Mouse (Mus musculus): Measurements from ENCODE around the gene Gprc5c. TPM values are rescaled to one million over a fixed set of nuclear protein-coding genes. Genes with fewer than 3 reads are reported as not detected.

Gprc5c gene
- polyA plus RNA-seq, 1 experiment: 4.4 TPM

DNA sequence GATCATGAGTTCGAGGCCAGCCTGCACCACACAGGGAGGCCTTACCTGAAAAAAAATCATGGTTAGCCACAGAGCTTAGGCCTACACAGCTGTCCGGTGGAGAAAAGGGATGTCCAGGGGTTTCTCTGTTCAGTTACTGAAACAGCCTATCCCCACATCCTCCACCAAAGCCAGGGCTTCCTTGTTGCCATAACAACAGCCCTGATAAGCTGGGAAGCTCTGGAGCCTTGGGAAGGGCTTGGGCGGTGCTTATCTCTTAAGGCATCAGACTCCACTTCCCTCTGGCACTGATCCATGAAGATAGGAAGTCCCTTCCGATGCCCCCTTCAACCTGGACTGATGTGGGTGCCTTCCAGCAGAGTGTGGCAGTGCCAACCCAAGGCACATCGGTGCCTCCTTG lies 17.8 kb upstream of the Gprc5c start:
- 37% methylated on average over 5 of the region's 5 CpGs for WGBS
- no peaks in the 10 kb centered on the region for H3K36me3 ChIP-seq (ENCODE audit: control insufficient read depth, insufficient read depth, low read length)
- H3K27ac ChIP-seq (ENCODE audit: insufficient read depth, low read depth, low read length): no peak overlapping the region
- no peak for TF ChIP-seq POLR2A (IDR thresholded peaks at IDR 0.05; ENCODE audit: low read depth, low read length)
- 0 out of 2 replicates have a peak, but pooled peaks cover 2% of the 10 kb centered on the region for H3K4me1 ChIP-seq (ENCODE audit: control insufficient read depth, insufficient read depth, insufficient read length, low read length)
- H3K4me3 ChIP-seq (ENCODE audit: low read depth, low read length): no peak overlapping the region
- H3K27me3 ChIP-seq (ENCODE audit: control insufficient read depth, insufficient read depth, low read length): no peaks in the 10 kb centered on the region

DNA sequence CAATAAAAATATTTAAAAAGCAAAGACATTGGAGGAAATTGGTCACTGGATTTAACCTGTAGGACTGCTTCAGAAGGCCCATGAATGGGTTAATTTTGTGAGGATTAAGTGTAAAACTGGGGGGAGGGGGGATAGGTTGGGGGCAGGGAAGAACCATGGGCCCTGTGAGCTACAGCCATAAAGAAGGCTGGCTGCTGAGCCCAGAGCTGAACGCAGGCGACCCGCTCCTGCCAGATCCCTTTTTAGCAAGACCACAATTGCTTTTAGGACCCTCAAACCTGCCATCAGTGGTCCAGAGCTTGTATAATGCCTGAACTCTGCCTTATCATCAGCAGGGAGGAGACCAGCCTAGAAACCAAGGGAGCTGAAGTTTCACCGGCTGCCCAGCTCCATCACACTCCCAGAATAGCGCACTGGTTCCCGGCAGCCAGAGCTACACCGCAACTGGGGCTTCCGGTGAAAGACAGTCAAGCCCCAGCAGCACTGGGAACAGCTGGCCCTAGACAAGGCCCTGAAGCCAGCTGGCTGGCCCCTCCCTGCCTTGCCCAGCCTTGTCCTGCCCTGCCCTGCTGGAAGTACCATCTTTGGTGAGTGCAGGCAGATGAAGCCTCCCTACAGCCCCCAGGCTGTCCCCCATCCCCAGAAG lies 7.0 kb upstream of the Gprc5c start:
- TF ChIP-seq CTCF (IDR thresholded peaks at IDR 0.05; ENCODE audit: extremely low read depth, insufficient read length, insufficient replicate concordance, low read depth, low read length) (no peak), POLR2A (IDR thresholded peaks at IDR 0.05; ENCODE audit: low read depth, low read length) (no peak)
- Histone ChIP-seq H3K27me3 (ENCODE audit: control insufficient read depth, insufficient read depth, low read length) (0 out of 2 replicates have a peak, but pooled peaks cover 2% of the 10 kb centered on the region), H3K36me3 (ENCODE audit: control insufficient read depth, insufficient read depth, low read length) (no peaks in the 10 kb centered on the region), H3K4me1 (ENCODE audit: control insufficient read depth, insufficient read depth, insufficient read length, low read length) (no peaks in the 10 kb centered on the region), H3K27ac (ENCODE audit: insufficient read depth, low read depth, low read length) (no peak overlapping the region), H3K4me3 (ENCODE audit: low read depth, low read length) (no peak overlapping the region)
- 35% methylated on average over 8 of the region's 8 CpGs for WGBS

DNA sequence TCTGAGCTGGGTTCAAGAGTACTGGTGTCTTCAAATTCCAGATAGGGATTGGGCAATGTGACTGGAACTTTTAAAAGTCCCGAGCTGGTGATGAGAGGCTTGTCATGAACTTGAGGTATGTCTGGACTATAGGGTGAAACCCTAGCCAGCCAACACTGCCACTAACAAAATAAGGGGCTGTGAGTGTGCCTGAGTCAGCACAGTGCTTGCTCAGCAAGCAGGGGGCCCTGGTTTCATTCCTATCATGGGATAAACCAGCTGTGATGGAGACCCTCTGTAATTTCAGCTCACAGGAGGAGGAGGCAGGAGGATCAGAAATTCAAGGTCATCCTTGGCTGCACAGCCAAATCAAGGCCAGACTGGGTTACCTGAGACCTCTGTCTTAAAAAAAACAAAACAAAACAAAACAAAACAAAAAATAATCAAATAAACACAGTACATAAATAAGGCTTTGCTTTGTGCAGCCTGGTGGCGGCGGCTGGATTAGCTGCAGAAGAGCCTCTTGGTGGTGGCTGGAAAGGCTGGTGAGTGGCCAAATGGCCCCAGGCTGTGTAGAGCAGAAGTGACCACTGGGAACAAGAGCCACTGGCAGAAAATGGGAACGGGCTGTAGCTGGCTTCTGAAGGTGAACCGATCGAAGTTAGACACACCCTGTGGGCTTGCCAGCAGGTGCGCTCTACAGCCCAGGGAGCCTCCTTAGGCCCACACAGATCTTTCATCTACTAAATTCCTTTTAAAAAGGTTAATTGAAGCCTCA lies 6.3 kb upstream of the Gprc5c start:
- H3K4me3 ChIP-seq (ENCODE audit: low read depth, low read length): no peak overlapping the region
- no peaks in the 10 kb centered on the region for H3K4me1 ChIP-seq (ENCODE audit: control insufficient read depth, insufficient read depth, insufficient read length, low read length)
- WGBS: 50% methylated on average over 7 of the region's 7 CpGs
- H3K27ac ChIP-seq (ENCODE audit: insufficient read depth, low read depth, low read length): no peak overlapping the region
- TF ChIP-seq CTCF (IDR thresholded peaks at IDR 0.05; ENCODE audit: extremely low read depth, insufficient read length, insufficient replicate concordance, low read depth, low read length): no peak
- TF ChIP-seq POLR2A (IDR thresholded peaks at IDR 0.05; ENCODE audit: low read depth, low read length): no peak
- H3K27me3 ChIP-seq (ENCODE audit: control insufficient read depth, insufficient read depth, low read length): 0 out of 2 replicates have a peak, but pooled peaks cover 2% of the 10 kb centered on the region
- no peaks in the 10 kb centered on the region for H3K36me3 ChIP-seq (ENCODE audit: control insufficient read depth, insufficient read depth, low read length)

DNA sequence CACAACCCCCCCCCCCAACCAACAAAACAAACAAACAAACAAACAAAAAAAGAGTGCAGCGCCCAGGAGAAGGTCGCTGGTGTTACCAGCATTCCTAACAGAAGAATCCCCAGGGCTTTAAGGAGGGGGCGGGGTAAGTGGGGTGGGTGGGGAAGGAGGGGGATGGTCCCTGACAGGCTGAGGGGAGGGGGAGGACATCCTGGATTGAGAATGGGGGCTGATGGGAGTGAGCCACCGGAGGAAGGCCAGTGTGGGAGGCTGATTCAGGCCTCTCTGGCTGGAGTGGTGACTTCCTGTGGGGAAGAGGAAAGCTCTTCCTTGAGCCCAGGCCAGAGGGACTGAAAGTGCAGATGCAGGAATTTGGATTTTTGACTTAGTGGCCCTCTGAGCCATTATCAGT lies 4.6 kb upstream of the Gprc5c start:
- H3K27ac ChIP-seq (ENCODE audit: insufficient read depth, low read depth, low read length): no peak overlapping the region
- no peaks in the 10 kb centered on the region for H3K36me3 ChIP-seq (ENCODE audit: control insufficient read depth, insufficient read depth, low read length)
- WGBS: 84% methylated on average over 4 of the region's 4 CpGs
- TF ChIP-seq CTCF (IDR thresholded peaks at IDR 0.05; ENCODE audit: extremely low read depth, insufficient read length, insufficient replicate concordance, low read depth, low read length) (no peak), POLR2A (IDR thresholded peaks at IDR 0.05; ENCODE audit: low read depth, low read length) (no peak)
- H3K27me3 ChIP-seq (ENCODE audit: control insufficient read depth, insufficient read depth, low read length): peaks cover 10% of the 10 kb centered on the region
- H3K4me1 ChIP-seq (ENCODE audit: control insufficient read depth, insufficient read depth, insufficient read length, low read length): no peaks in the 10 kb centered on the region
- no peak overlapping the region for H3K4me3 ChIP-seq (ENCODE audit: low read depth, low read length)

DNA sequence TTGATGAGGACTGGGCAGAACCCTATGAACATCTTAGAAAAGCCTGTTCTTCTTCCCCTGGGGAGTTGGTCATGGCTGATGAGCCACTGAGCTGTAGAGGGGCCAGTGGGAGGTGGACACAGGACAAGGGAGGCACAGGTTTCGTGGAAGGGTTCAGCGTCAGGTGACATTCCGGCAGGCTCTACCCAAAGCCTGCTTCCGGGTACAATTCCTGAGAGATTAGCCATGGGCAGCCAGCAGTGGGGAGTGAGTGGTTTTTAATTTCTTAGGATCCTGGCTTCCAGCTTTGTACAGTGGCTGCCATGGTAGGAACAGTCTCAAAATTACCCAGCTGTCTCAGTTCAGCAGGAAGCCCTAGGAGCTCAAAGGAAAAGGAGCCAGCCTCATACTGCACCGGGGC lies 3.9 kb upstream of the Gprc5c start:
- 92% methylated on average over 5 of the region's 5 CpGs for WGBS
- Histone ChIP-seq H3K36me3 (ENCODE audit: control insufficient read depth, insufficient read depth, low read length) (no peaks in the 10 kb centered on the region), H3K4me1 (ENCODE audit: control insufficient read depth, insufficient read depth, insufficient read length, low read length) (peaks cover 2% of the 10 kb centered on the region; the same call in 1 of the 2 replicates), H3K27ac (ENCODE audit: insufficient read depth, low read depth, low read length) (no peak overlapping the region), H3K4me3 (ENCODE audit: low read depth, low read length) (no peak overlapping the region), H3K27me3 (ENCODE audit: control insufficient read depth, insufficient read depth, low read length) (peaks cover 12% of the 10 kb centered on the region)
- no peak for TF ChIP-seq POLR2A (IDR thresholded peaks at IDR 0.05; ENCODE audit: low read depth, low read length)
- no peak for TF ChIP-seq CTCF (IDR thresholded peaks at IDR 0.05; ENCODE audit: extremely low read depth, insufficient read length, insufficient replicate concordance, low read depth, low read length)

DNA sequence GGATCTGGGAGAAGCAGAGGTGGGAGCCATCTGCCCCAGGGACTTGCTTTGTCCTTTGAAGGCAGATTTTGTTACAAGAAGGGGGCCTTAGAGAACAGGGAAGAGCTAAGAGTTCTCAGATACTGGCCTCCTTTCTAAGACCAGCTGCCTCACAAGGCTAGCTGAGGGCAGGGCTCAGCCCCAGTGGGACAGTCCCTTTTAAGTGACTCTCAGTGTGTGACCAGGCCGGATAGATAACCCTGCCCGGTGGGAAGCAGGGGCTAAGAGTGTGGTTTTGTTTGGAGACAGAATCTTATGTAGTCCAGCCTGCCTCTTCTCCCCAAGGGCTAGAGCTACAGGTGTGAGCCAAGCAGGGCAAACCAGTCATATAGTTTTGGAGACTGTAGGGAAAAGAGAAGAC lies 1.4 kb upstream of the Gprc5c start:
- Histone ChIP-seq H3K27ac (ENCODE audit: insufficient read depth, low read depth, low read length) (no peak overlapping the region), H3K27me3 (ENCODE audit: control insufficient read depth, insufficient read depth, low read length) (peaks cover 16% of the 10 kb centered on the region), H3K4me3 (ENCODE audit: low read depth, low read length) (no peak overlapping the region), H3K4me1 (ENCODE audit: control insufficient read depth, insufficient read depth, insufficient read length, low read length) (peaks cover 2% of the 10 kb centered on the region; the same call in 1 of the 2 replicates), H3K36me3 (ENCODE audit: control insufficient read depth, insufficient read depth, low read length) (no peaks in the 10 kb centered on the region)
- WGBS: 54% methylated on average over 2 of the region's 2 CpGs
- TF ChIP-seq CTCF (IDR thresholded peaks at IDR 0.05; ENCODE audit: extremely low read depth, insufficient read length, insufficient replicate concordance, low read depth, low read length) (no peak), POLR2A (IDR thresholded peaks at IDR 0.05; ENCODE audit: low read depth, low read length) (no peak)

DNA sequence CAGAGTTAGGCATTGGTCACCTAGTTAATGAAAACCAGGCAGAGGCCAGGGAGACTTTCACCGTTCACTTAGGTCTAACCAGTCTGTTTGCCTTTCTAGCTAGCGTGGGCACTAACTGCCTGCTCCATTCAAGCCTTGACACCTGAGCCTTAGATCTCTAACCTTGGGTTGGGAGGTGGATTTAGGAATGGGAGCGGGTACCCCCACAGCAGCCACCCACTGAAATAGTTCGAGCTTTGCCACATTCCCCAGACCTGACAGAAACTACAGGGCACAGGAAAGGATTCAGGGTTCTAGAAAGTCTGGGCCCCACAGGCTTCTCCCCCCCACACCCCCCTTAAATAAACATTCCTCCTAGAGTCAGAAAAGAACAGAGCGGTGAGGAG lies 893 bp upstream of the Gprc5c start:
- Histone ChIP-seq H3K4me3 (ENCODE audit: low read depth, low read length) (no peak overlapping the region), H3K27me3 (ENCODE audit: control insufficient read depth, insufficient read depth, low read length) (peaks cover 16% of the 10 kb centered on the region), H3K4me1 (ENCODE audit: control insufficient read depth, insufficient read depth, insufficient read length, low read length) (peaks cover 2% of the 10 kb centered on the region; the same call in 1 of the 2 replicates), H3K27ac (ENCODE audit: insufficient read depth, low read depth, low read length) (no peak overlapping the region), H3K36me3 (ENCODE audit: control insufficient read depth, insufficient read depth, low read length) (no peaks in the 10 kb centered on the region)
- WGBS: 29% methylated on average over 5 of the region's 5 CpGs
- no peak for TF ChIP-seq CTCF (IDR thresholded peaks at IDR 0.05; ENCODE audit: extremely low read depth, insufficient read length, insufficient replicate concordance, low read depth, low read length)
- no peak for TF ChIP-seq POLR2A (IDR thresholded peaks at IDR 0.05; ENCODE audit: low read depth, low read length)

Measured in small intestine, adult 2 months (tissue).